In genomic region chrX:142577449-142578081, GRCm38 (mm10) we compare ENCODE assay signal across 18 mouse cellular contexts.
A peak's percentile ranks its signal among the peaks of the same experiment; 100 is the strongest.
DNase-seq lines count a peak whose midpoint lies in the region; ATAC-seq and TF ChIP-seq lines count a peak whose summit lies in the region.
"Had no signal": no experiment of that assay in that cellular context is flagged by ENCODE, and none has a peak within 500 bp of the region (broad histone marks: within the 10 kb centered on the region; RNA-seq: fewer than 3 reads in every experiment).

No protein-coding gene starts in this region.

- H3K9ac ChIP-seq in heart, embryonic 14.5 days (ENCODE audit: low read length) = no peak overlapping the region
- no peak overlapping the region for H3K9ac ChIP-seq in heart, embryonic 11.5 days (ENCODE audit: low read depth, low read length)
- no peak overlapping the region for H3K9ac ChIP-seq in liver, embryonic 11.5 days (ENCODE audit: low read depth, low read length)
- H3K9ac ChIP-seq in hindbrain, embryonic 13.5 days = no peak overlapping the region
- H3K9ac ChIP-seq: forebrain, embryonic 13.5 days; limb, embryonic 13.5 days; midbrain, embryonic 12.5 days; neural tube, embryonic 15.5 days had no signal

- H3K27ac ChIP-seq in heart, embryonic 14.5 days (replicated peaks in 1 of 2; ENCODE audit: control insufficient read depth in 1 of 2, insufficient read depth in 1 of 2, low read depth in 2 of 2, low read length in 2 of 2) = peak overlapping the region in 1 of 2 experiments; percentile 37; a peak in 1 of 4 replicates
- H3K27ac ChIP-seq in heart, embryonic 11.5 days (ENCODE audit: low read depth, low read length) = no peak overlapping the region
- H3K27ac ChIP-seq in liver, embryonic 11.5 days (ENCODE audit: low read depth, low read length) = no peak overlapping the region
- H3K27ac ChIP-seq in hindbrain, embryonic 13.5 days = no peak overlapping the region
- H3K27ac ChIP-seq: forebrain, embryonic 13.5 days; limb, embryonic 13.5 days; midbrain, embryonic 12.5 days; neural tube, embryonic 15.5 days had no signal

- 58% methylated on average over 6 of the region's 6 CpGs for WGBS in heart, embryonic 14.5 days
- WGBS in heart, embryonic 11.5 days (ENCODE audit: insufficient replicate concordance) = 57% methylated on average over 6 of the region's 6 CpGs
- 36% methylated on average over 6 of the region's 6 CpGs for WGBS in liver, embryonic 11.5 days
- WGBS in hindbrain, embryonic 13.5 days = 74% methylated on average over 6 of the region's 6 CpGs

- peak; percentile 61; the same call in 1 of the 2 replicates for ATAC-seq in heart, embryonic 14.5 days (ENCODE audit: insufficient number of reproducible peaks, insufficient read depth, low FRiP score, low read depth)
- ATAC-seq in heart, embryonic 11.5 days (replicated peaks; ENCODE audit: insufficient number of reproducible peaks, low FRiP score, low TSS enrichment) = no peak; the same call in 1 of the 2 replicates
- peak; percentile 89 for ATAC-seq in G1E (ENCODE audit: extremely low read depth, insufficient number of reproducible peaks, low FRiP score, poor library complexity, severe bottlenecking)
- ATAC-seq in liver, embryonic 11.5 days (replicated peaks; ENCODE audit: low FRiP score) = peak; percentile 60
- ATAC-seq in megakaryocyte progenitor cell, adult 5-6 weeks (replicated peaks; ENCODE audit: poor library complexity) = peak; percentile 71
- ATAC-seq in hindbrain, embryonic 13.5 days (ENCODE audit: low FRiP score) = no peak
- ATAC-seq: forebrain, embryonic 13.5 days; inflammation-experienced regulatory T-cells, adult 6 months had no signal

- peak; percentile 35 for DNase-seq in G1E (ENCODE audit: low spot score)
- DNase-seq in liver, embryonic 11.5 days (ENCODE audit: low spot score) = no peak
- no peak for DNase-seq in kidney, adult 11 months
- DNase-seq in gastrocnemius, postnatal 4 days (ENCODE audit: low spot score in 2 of 2) = no peak
- DNase-seq: adrenal gland, postnatal 10 days; cerebellum, adult 8-10 months; embryo, embryonic 11 days; kidney, postnatal 10 days; lung, postnatal 14 days had no signal

- no peaks in the 10 kb centered on the region for H3K9me3 ChIP-seq in heart, embryonic 14.5 days (ENCODE audit: control insufficient read depth, low read length)
- no peaks in the 10 kb centered on the region for H3K9me3 ChIP-seq in heart, embryonic 11.5 days (replicated peaks; ENCODE audit: control insufficient read depth, low read length)
- H3K9me3 ChIP-seq in G1E (replicated peaks) = no peaks in the 10 kb centered on the region
- H3K9me3 ChIP-seq in liver, embryonic 11.5 days (ENCODE audit: control insufficient read depth, low read length) = no peaks in the 10 kb centered on the region
- H3K9me3 ChIP-seq in hindbrain, embryonic 13.5 days = no peaks in the 10 kb centered on the region
- H3K9me3 ChIP-seq: forebrain, embryonic 13.5 days; limb, embryonic 13.5 days; midbrain, embryonic 12.5 days; neural tube, embryonic 15.5 days had no signal

- no peaks in the 10 kb centered on the region for H3K36me3 ChIP-seq in heart, embryonic 14.5 days (ENCODE audit: control insufficient read depth, insufficient read depth, low read length)
- H3K36me3 ChIP-seq in heart, embryonic 11.5 days (ENCODE audit: control insufficient read depth, insufficient read depth, low read length) = no peaks in the 10 kb centered on the region
- H3K36me3 ChIP-seq in G1E (replicated peaks) = no peaks in the 10 kb centered on the region
- H3K36me3 ChIP-seq in liver, embryonic 11.5 days (ENCODE audit: control insufficient read depth, insufficient read depth, low read length) = no peaks in the 10 kb centered on the region
- H3K36me3 ChIP-seq in hindbrain, embryonic 13.5 days = no peaks in the 10 kb centered on the region
- H3K36me3 ChIP-seq: limb, embryonic 13.5 days; midbrain, embryonic 12.5 days; neural tube, embryonic 15.5 days had no signal

- peaks cover 0 to 4% of the 10 kb centered on the region in 2 experiments; a peak in 1 of 4 replicates for H3K4me1 ChIP-seq in heart, embryonic 14.5 days (ENCODE audit: control insufficient read depth in 2 of 2, insufficient read depth in 2 of 2, low read length in 2 of 2)
- no peaks in the 10 kb centered on the region for H3K4me1 ChIP-seq in heart, embryonic 11.5 days (ENCODE audit: control insufficient read depth, insufficient read depth, low read length)
- H3K4me1 ChIP-seq in G1E (ENCODE audit: insufficient read depth, low read depth, low read length) = peaks cover 56% of the 10 kb centered on the region
- H3K4me1 ChIP-seq in liver, embryonic 11.5 days (replicated peaks; ENCODE audit: control insufficient read depth, insufficient read depth, low read length) = peaks cover 16% of the 10 kb centered on the region
- no peaks in the 10 kb centered on the region for H3K4me1 ChIP-seq in hindbrain, embryonic 13.5 days (replicated peaks)
- H3K4me1 ChIP-seq: forebrain, embryonic 13.5 days; limb, embryonic 13.5 days; midbrain, embryonic 12.5 days; neural tube, embryonic 15.5 days had no signal

- TF ChIP-seq CTCF in G1E (IDR thresholded peaks at IDR 0.05; ENCODE audit: low read depth, low read length) = no peak

- H3K4me2 ChIP-seq in heart, embryonic 14.5 days (ENCODE audit: low read length) = no peak overlapping the region
- no peak overlapping the region for H3K4me2 ChIP-seq in heart, embryonic 11.5 days
- no peak overlapping the region for H3K4me2 ChIP-seq in liver, embryonic 11.5 days
- no peak overlapping the region for H3K4me2 ChIP-seq in hindbrain, embryonic 13.5 days
- H3K4me2 ChIP-seq: forebrain, embryonic 13.5 days; limb, embryonic 13.5 days; midbrain, embryonic 12.5 days; neural tube, embryonic 15.5 days had no signal

- H3K4me3 ChIP-seq in heart, embryonic 14.5 days (ENCODE audit: control insufficient read depth in 1 of 2, insufficient read depth in 1 of 2, low read depth in 1 of 2, low read length in 2 of 2) = no peak overlapping the region
- no peak overlapping the region for H3K4me3 ChIP-seq in heart, embryonic 11.5 days (ENCODE audit: low read depth, low read length)
- H3K4me3 ChIP-seq in G1E (ENCODE audit: low read depth, low read length) = no peak overlapping the region; the same call in 1 of the 2 replicates
- no peak overlapping the region for H3K4me3 ChIP-seq in liver, embryonic 11.5 days (ENCODE audit: low read depth, low read length)
- H3K4me3 ChIP-seq in hindbrain, embryonic 13.5 days = no peak overlapping the region
- H3K4me3 ChIP-seq: forebrain, embryonic 13.5 days; limb, embryonic 13.5 days; midbrain, embryonic 12.5 days; neural tube, embryonic 15.5 days had no signal

- H3K27me3 ChIP-seq in heart, embryonic 14.5 days (ENCODE audit: control insufficient read depth, insufficient read depth, low read length) = no peaks in the 10 kb centered on the region
- H3K27me3 ChIP-seq in heart, embryonic 11.5 days (ENCODE audit: control insufficient read depth, insufficient read depth, low read length) = no peaks in the 10 kb centered on the region
- no peaks in the 10 kb centered on the region for H3K27me3 ChIP-seq in G1E (ENCODE audit: insufficient read depth, low read length)
- no peaks in the 10 kb centered on the region for H3K27me3 ChIP-seq in liver, embryonic 11.5 days (replicated peaks; ENCODE audit: control insufficient read depth, insufficient read depth, low read length)
- H3K27me3 ChIP-seq in hindbrain, embryonic 13.5 days = no peaks in the 10 kb centered on the region
- H3K27me3 ChIP-seq: forebrain, embryonic 13.5 days; limb, embryonic 13.5 days; neural tube, embryonic 15.5 days had no signal

Comparison
In these comparisons a context has a peak if more than half of its experiments do, and no peak if none do; other contexts are left out.
1. ATAC-seq: peak in heart, embryonic 14.5 days (single experiment), G1E (single experiment), liver, embryonic 11.5 days (single experiment) and megakaryocyte progenitor cell, adult 5-6 weeks (single experiment); none in heart, embryonic 11.5 days (single experiment) and hindbrain, embryonic 13.5 days (single experiment).